Mouse (Mus musculus) MEL (cell line): ENCODE data around the gene Tex30. TPM values are rescaled to one million over a fixed set of nuclear protein-coding genes. Genes with fewer than 3 reads are reported as not detected.

Experiments used
- DNase-seq: peaks from one replicate; pipeline ENCODE4 v3.0.0; 2011; ENCODE audit warnings: low read depth, low spot score
- H3K27ac ChIP-seq: 2 replicates; pipeline ENCODE4 v1.5.1; 2012; ENCODE audit warnings: low read depth, mild to moderate bottlenecking, control low read depth, low read length, moderate library complexity; ENCODE audit not compliant: control insufficient read depth
- H3K27me3 ChIP-seq, 2 experiments: fragments of 150-350 bp in 1 of 2; sonication (generic) in 1 of 2; 2 replicates each; pipeline ENCODE4 v1.6.1; 2012; ENCODE audit warnings: low read length in 2 of 2, mild to moderate bottlenecking in 2 of 2, improper control_type of control experiment in 1 of 2, moderate library complexity in 1 of 2; ENCODE audit not compliant: insufficient read depth in 2 of 2, control insufficient read depth in 1 of 2
- H3K36me3 ChIP-seq, 2 experiments: 2 replicates each; pipeline ENCODE4 v1.6.1; 2012 to 2014; ENCODE audit warnings: low read length in 2 of 2, improper control_type of control experiment in 1 of 2, inconsistent platforms in 1 of 2, mild to moderate bottlenecking in 1 of 2; ENCODE audit not compliant: insufficient read depth in 2 of 2, control insufficient read depth in 1 of 2
- H3K4me1 ChIP-seq, 2 experiments: fragments of 150-350 bp in 1 of 2; sonication (generic) in 1 of 2; 2 replicates each; pipeline ENCODE4 v1.6.1; 2012; ENCODE audit warnings: low read length in 2 of 2, improper control_type of control experiment in 1 of 2, mild to moderate bottlenecking in 1 of 2; ENCODE audit not compliant: insufficient read depth in 2 of 2, control insufficient read depth in 1 of 2
- H3K4me3 ChIP-seq, 2 experiments: fragments of 150-350 bp in 1 of 2; sonication (generic) in 1 of 2; 2 replicates each; pipeline ENCODE4 v1.5.1; 2012; ENCODE audit warnings: low read depth in 2 of 2, low read length in 2 of 2, mild to moderate bottlenecking in 2 of 2, moderate library complexity in 2 of 2, control low read depth in 1 of 2, improper control_type of control experiment in 1 of 2; ENCODE audit not compliant: control insufficient read depth in 1 of 2, insufficient read depth in 1 of 2
- H3K79me2 ChIP-seq: 2 replicates; pipeline ENCODE4 v1.6.1; 2012; ENCODE audit warnings: mild to moderate bottlenecking, low read length, moderate library complexity; ENCODE audit not compliant: control insufficient read depth, poor library complexity, insufficient read depth
- H3K9ac ChIP-seq: 2 replicates; pipeline ENCODE4 v1.6.1; 2012; ENCODE audit warnings: low read depth, mild to moderate bottlenecking, control low read depth, low read length, moderate library complexity; ENCODE audit not compliant: control insufficient read depth, poor library complexity, severe bottlenecking
- H3K9me3 ChIP-seq: fragments of 150-350 bp; sonication (generic); replicated peaks from 2 replicates; pipeline ENCODE4 v1.6.1; 2012; ENCODE audit warnings: mild to moderate bottlenecking, low read length, improper control_type of control experiment, moderate library complexity; ENCODE audit not compliant: insufficient read depth
- BHLHE40 ChIP-seq: IDR thresholded peaks from 2 replicates; pipeline ENCODE4 v1.6.1; 2012; ENCODE audit warnings: low read depth, mild to moderate bottlenecking, inconsistent platforms, low read length, improper control_type of control experiment, borderline replicate concordance
- CHD1 ChIP-seq: IDR thresholded peaks from 2 replicates; pipeline ENCODE4 v1.6.1; 2012; ENCODE audit warnings: low read depth, mild to moderate bottlenecking, inconsistent platforms, low read length, improper control_type of control experiment
- CHD2 ChIP-seq: IDR thresholded peaks from 2 replicates; pipeline ENCODE4 v1.6.1; 2011; ENCODE audit warnings: low read length, improper control_type of control experiment
- ELF1 ChIP-seq: IDR thresholded peaks from 2 replicates; pipeline ENCODE4 v1.6.1; 2014; ENCODE audit warnings: low read depth, mild to moderate bottlenecking, inconsistent platforms, low read length, improper control_type of control experiment, moderate library complexity
- EP300 ChIP-seq, 2 experiments: IDR thresholded peaks; 2 replicates each; pipeline ENCODE4 v1.6.1; 2011; ENCODE audit warnings: improper control_type of control experiment in 2 of 2, low read length in 2 of 2, low read depth in 1 of 2, mild to moderate bottlenecking in 1 of 2
- ETS1 ChIP-seq: IDR thresholded peaks from 2 replicates; pipeline ENCODE4 v1.6.1; 2012; ENCODE audit warnings: low read depth, mild to moderate bottlenecking, inconsistent platforms, low read length, improper control_type of control experiment, moderate library complexity
- GABPA ChIP-seq: IDR thresholded peaks from 2 replicates; pipeline ENCODE4 v1.6.1; 2012; ENCODE audit warnings: low read depth, mild to moderate bottlenecking, inconsistent platforms, low read length, improper control_type of control experiment, moderate library complexity
- KAT2A ChIP-seq: conservative IDR thresholded peaks from 2 replicates; pipeline ENCODE4 v1.6.1; 2012; ENCODE audit warnings: low read depth, low read length, improper control_type of control experiment, inconsistent platforms
- MAFK ChIP-seq: IDR thresholded peaks from 2 replicates; pipeline ENCODE4 v1.6.1; 2011; ENCODE audit warnings: low read depth, mild to moderate bottlenecking, low read length, improper control_type of control experiment, borderline replicate concordance
- MAX ChIP-seq: IDR thresholded peaks from 2 replicates; pipeline ENCODE4 v1.6.1; 2011; ENCODE audit warnings: low read length, improper control_type of control experiment
- MEF2A ChIP-seq: IDR thresholded peaks from 2 replicates; pipeline ENCODE4 v1.6.1; 2014; ENCODE audit warnings: low read depth, mild to moderate bottlenecking, inconsistent platforms, low read length, improper control_type of control experiment; ENCODE audit not compliant: poor library complexity, insufficient replicate concordance, severe bottlenecking; ENCODE audit errors: extremely low read depth
- MXI1 ChIP-seq: IDR thresholded peaks from 2 replicates; pipeline ENCODE4 v1.6.1; 2011; ENCODE audit warnings: mild to moderate bottlenecking, low read depth, low read length, improper control_type of control experiment
- MYB ChIP-seq: IDR thresholded peaks from 2 replicates; pipeline ENCODE4 v1.6.1; 2011; ENCODE audit warnings: mild to moderate bottlenecking, low read depth, low read length, improper control_type of control experiment
- NELFE ChIP-seq: IDR thresholded peaks from 2 replicates; pipeline ENCODE4 v1.6.1; 2011; ENCODE audit warnings: low read depth, low read length, improper control_type of control experiment
- POLR2A ChIP-seq, 2 experiments: IDR thresholded peaks; 2 replicates each; pipeline ENCODE4 v1.6.1; 2011 to 2012; ENCODE audit warnings: low read length in 2 of 2, mild to moderate bottlenecking in 2 of 2, control low read depth in 1 of 2, improper control_type of control experiment in 1 of 2, low read depth in 1 of 2, moderate library complexity in 1 of 2; ENCODE audit not compliant: control insufficient read depth in 1 of 2, insufficient read depth in 1 of 2, poor library complexity in 1 of 2
- POLR2AphosphoS5 ChIP-seq: IDR thresholded peaks from 2 replicates; pipeline ENCODE4 v1.6.1; 2012; ENCODE audit warnings: low read depth, borderline replicate concordance, mild to moderate bottlenecking, inconsistent platforms, low read length, moderate library complexity, mixed read lengths
- RAD21 ChIP-seq: IDR thresholded peaks from 2 replicates; pipeline ENCODE4 v1.6.1; 2011; ENCODE audit warnings: mild to moderate bottlenecking, low read depth, low read length, improper control_type of control experiment
- RCOR1 ChIP-seq: IDR thresholded peaks from 2 replicates; pipeline ENCODE4 v1.6.1; 2012; ENCODE audit warnings: low read depth, mild to moderate bottlenecking, inconsistent platforms, low read length, improper control_type of control experiment
- SIN3A ChIP-seq: IDR thresholded peaks from 2 replicates; pipeline ENCODE4 v1.6.1; 2012; ENCODE audit warnings: low read length, improper control_type of control experiment, inconsistent platforms
- TAL1 ChIP-seq: IDR thresholded peaks from 2 replicates; pipeline ENCODE4 v1.6.1; 2012; ENCODE audit warnings: mild to moderate bottlenecking, inconsistent platforms, low read length, moderate library complexity, mixed read lengths
- TBP ChIP-seq: IDR thresholded peaks from 2 replicates; pipeline ENCODE4 v1.8.0; 2011; ENCODE audit warnings: low read depth, low read length, improper control_type of control experiment
- TCF12 ChIP-seq: IDR thresholded peaks from 2 replicates; pipeline ENCODE4 v1.6.1; 2014; ENCODE audit warnings: low read depth, mild to moderate bottlenecking, inconsistent platforms, low read length, improper control_type of control experiment, moderate library complexity
- UBTF ChIP-seq: IDR thresholded peaks from 2 replicates; pipeline ENCODE4 v1.6.1; 2012; ENCODE audit warnings: low read depth, mild to moderate bottlenecking, inconsistent platforms, low read length, improper control_type of control experiment, moderate library complexity, borderline replicate concordance; ENCODE audit not compliant: insufficient read depth
- USF1 ChIP-seq: IDR thresholded peaks from 2 replicates; pipeline ENCODE4 v1.6.1; 2014; ENCODE audit warnings: low read depth, mild to moderate bottlenecking, inconsistent platforms, low read length, improper control_type of control experiment, moderate library complexity
- ZC3H11A ChIP-seq: IDR thresholded peaks from 2 replicates; pipeline ENCODE4 v1.6.1; 2012; ENCODE audit warnings: low read depth, mild to moderate bottlenecking, inconsistent platforms, low read length, improper control_type of control experiment
- ZKSCAN1 ChIP-seq: IDR thresholded peaks from 2 replicates; pipeline ENCODE4 v1.6.1; 2012; ENCODE audit warnings: low read depth, mild to moderate bottlenecking, inconsistent platforms, low read length, improper control_type of control experiment, moderate library complexity
- ZMIZ1 ChIP-seq: IDR thresholded peaks from 2 replicates; pipeline ENCODE4 v1.6.1; 2012; ENCODE audit warnings: low read depth, mild to moderate bottlenecking, inconsistent platforms, low read length, improper control_type of control experiment, moderate library complexity
- ZNF384 ChIP-seq: IDR thresholded peaks from 2 replicates; pipeline ENCODE4 v1.6.1; 2012; ENCODE audit warnings: low read depth, mild to moderate bottlenecking, inconsistent platforms, low read length, improper control_type of control experiment
- polyA plus RNA-seq, 2 experiments: library from polyadenylated mRNA; stranded (reverse) in 1 of 2; unstranded in 1 of 2; fragments of >175 nt in 1 of 2; fragments of >200 nt in 1 of 2; gene quantifications; 2 replicates each; pipeline versions ENCODE4 v1.2.1 to v1.2.4; 2012; ENCODE audit warnings: low replicate concordance in 2 of 2, low read depth in 1 of 2; ENCODE audit not compliant: insufficient read length in 2 of 2, insufficient read depth in 1 of 2, missing spikeins in 1 of 2
- total RNA-seq: library from RNA; depleted of rRNA; stranded (reverse); fragments of 300-350 nt; gene quantifications from 2 replicates; pipeline ENCODE4 v1.2.3, GENCODE M21; 2012

Gene Tex30
- total and polyA plus RNA-seq, 3 experiments, result 88.2 to 115 TPM; not detected in 1

DNA sequence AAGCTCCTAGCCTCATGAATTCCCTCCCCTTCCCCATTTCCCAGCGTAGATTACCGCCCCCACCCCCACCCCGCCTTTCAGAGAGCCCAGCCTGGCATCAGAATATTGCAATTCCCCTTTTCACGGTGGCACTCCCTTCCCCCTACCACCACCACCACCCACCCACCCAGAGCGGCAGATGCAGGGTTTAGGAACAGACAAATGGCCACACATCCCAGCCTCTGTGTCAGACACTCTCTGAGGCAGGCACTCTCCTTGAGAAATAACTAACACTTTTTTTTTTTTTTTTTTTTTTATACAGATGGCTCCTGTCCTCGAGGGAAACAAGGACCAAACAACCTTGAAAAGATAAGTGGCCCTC lies 59.7 kb downstream of the Tex30 start:
- H3K9me3 ChIP-seq, result no peaks in the 10 kb centered on the region
- peaks cover 0 to 4% of the 10 kb centered on the region in 2 experiments; a peak in 1 of 4 replicates for H3K4me1 ChIP-seq
- H3K79me2 ChIP-seq, result no peaks in the 10 kb centered on the region
- TF ChIP-seq MYB (no peak), TAL1 (no peak), MAFK (no peak), POLR2A (IDR thresholded peaks at IDR 0.05; ENCODE audit: control insufficient read depth in 1 of 2, insufficient read depth in 1 of 2, low read depth in 1 of 2, low read length in 2 of 2, poor library complexity in 1 of 2) (no peak), ZNF384 (peak; percentile 61), BHLHE40 (no peak), NELFE (no peak), UBTF (no peak), TCF12 (0 out of 2 replicates have a peak, but pooled peaks have one; percentile 0)
- H3K27ac ChIP-seq, result no peak overlapping the region
- no peak for DNase-seq
- H3K9ac ChIP-seq, result peak overlapping the region; percentile 65
- H3K4me3 ChIP-seq, result peak overlapping the region; percentile 53 to 91
- peaks cover 0 to 2% of the 10 kb centered on the region in 2 experiments; a peak in 1 of 4 replicates for H3K36me3 ChIP-seq
- no peaks in the 10 kb centered on the region for H3K27me3 ChIP-seq

DNA sequence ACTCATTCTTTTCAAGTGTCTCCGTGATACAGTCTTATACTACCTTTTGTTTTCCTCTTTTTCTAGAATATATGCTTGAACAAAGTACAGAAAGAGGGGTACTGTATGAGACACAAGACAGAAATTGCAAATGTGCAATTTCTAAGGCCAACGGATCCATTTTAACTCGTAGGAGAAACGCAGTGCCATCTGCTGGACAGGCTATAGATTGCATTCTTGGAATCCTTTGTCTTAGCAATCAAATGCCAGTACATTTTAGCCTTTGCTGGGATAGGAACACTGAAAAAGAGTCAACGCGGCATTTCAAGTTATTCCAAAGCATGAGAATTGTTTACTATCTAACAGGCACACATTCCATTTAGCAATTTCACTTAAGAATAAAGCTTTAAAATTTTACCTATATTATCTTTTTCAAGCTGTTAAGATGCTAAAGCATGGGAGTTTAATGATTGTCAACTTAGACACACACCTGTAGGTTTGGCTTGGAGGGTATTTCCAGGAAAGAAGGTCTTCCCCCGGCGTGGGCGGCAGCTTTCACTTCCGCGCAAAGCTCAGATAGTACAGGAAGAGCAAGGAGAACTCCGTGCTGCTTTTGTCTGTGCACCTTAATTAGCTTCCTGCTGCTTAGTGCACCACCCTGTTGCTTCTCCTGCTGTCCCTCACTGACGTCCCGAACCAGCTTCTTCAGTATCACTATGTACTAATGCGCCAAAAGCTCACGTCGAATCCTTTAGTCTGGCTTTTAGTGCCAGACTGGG lies 60.3 kb downstream of the Tex30 start:
- peak overlapping the region; percentile 65 for H3K9ac ChIP-seq
- no peaks in the 10 kb centered on the region for H3K27me3 ChIP-seq
- peak; percentile 83 for DNase-seq
- H3K4me1 ChIP-seq, result peaks cover 0 to 4% of the 10 kb centered on the region in 2 experiments; a peak in 1 of 4 replicates
- H3K9me3 ChIP-seq, result no peaks in the 10 kb centered on the region
- H3K79me2 ChIP-seq, result no peaks in the 10 kb centered on the region
- H3K27ac ChIP-seq, result no peak overlapping the region
- peak overlapping the region; percentile 53 to 91 for H3K4me3 ChIP-seq
- peaks cover 0 to 2% of the 10 kb centered on the region in 2 experiments; a peak in 1 of 4 replicates for H3K36me3 ChIP-seq
- TF ChIP-seq MAX (peak; percentile 28; the same call in 1 of the 2 replicates), MEF2A (no peak), EP300 (IDR thresholded peaks at IDR 0.05; ENCODE audit: low read depth in 1 of 2, low read length in 2 of 2) (no peak), ZC3H11A (peak; percentile 66), ZNF384 (0 out of 2 replicates have a peak, but pooled peaks have one; percentile 17), GABPA (no peak), POLR2A (IDR thresholded peaks at IDR 0.05; ENCODE audit: control insufficient read depth in 1 of 2, insufficient read depth in 1 of 2, low read depth in 1 of 2, low read length in 2 of 2, poor library complexity in 1 of 2) (peak in 1 of 2 experiments; percentile 44; a peak in 1 of 4 replicates), ETS1 (no peak), USF1 (no peak), TBP (peak; percentile 53; the same call in 1 of the 2 replicates), MXI1 (0 out of 2 replicates have a peak, but pooled peaks have one; percentile 17), SIN3A (0 out of 2 replicates have a peak, but pooled peaks have one; percentile 32), ZMIZ1 (no peak), MYB (no peak), RAD21 (peak; percentile 81), UBTF (no peak), KAT2A (no peak), TCF12 (0 out of 2 replicates have a peak, but pooled peaks have one; percentile 6), NELFE (no peak; the same call in 1 of the 2 replicates), ZKSCAN1 (no peak), RCOR1 (no peak), CHD1 (no peak), POLR2AphosphoS5 (no peak), CHD2 (no peak), ELF1 (no peak)
